26 mouse cellular contexts compared by ENCODE assay signal in the genomic region with DNA sequence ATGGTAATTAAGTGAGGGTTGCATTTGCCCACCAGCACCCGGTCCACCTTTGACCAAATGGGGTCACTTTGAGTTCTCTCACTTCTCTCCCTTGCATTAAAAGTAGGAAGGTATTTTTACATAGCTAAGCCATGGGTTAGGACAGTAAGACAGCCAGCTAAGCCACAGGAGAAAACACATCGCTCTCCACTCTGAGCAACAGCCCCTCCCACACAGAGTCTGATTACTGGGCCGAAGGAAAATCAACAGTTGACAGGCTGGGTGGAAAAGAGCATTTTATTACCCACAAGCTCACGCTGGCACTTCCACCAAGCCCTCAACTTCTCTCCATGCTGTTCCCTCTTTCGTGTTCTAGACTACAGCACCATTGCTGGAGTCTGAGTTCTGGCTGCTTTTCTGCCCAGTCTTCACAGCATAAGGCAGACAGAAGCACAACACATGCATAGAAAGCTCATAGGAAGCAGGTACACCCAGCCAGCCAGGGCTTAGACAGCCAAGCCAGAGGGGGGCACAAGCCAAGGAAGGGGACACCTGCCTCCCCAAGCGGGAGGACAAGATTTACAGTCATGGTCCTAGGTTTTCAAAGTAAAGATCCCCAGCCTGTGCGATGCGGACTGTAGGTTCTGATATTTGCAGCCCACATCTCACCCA. TPM values are rescaled to one million over a fixed set of nuclear protein-coding genes. Genes with fewer than 3 reads are reported as not detected.
DNase-seq lines count a peak whose midpoint lies in the region; ATAC-seq lines count a peak whose summit lies in the region.
"Had no signal": no experiment of that assay in that cellular context is flagged by ENCODE, and none has a peak within 500 bp of the region (broad histone marks: within the 10 kb centered on the region; RNA-seq: fewer than 3 reads in every experiment).

No protein-coding gene starts in this region.

- H3K36me3 ChIP-seq in kidney, embryonic 14.5 days (ENCODE audit: control insufficient read depth, insufficient read depth, low read length): peaks cover 8% of the 10 kb centered on the region
- peaks cover 63% of the 10 kb centered on the region for H3K36me3 ChIP-seq in liver, embryonic 12.5 days
- peaks cover 29% of the 10 kb centered on the region for H3K36me3 ChIP-seq in liver, embryonic 15.5 days (replicated peaks)

- no peaks in the 10 kb centered on the region for H3K27me3 ChIP-seq in kidney, embryonic 14.5 days (ENCODE audit: control insufficient read depth, insufficient read depth, low read length)
- H3K27me3 ChIP-seq in liver, embryonic 12.5 days (replicated peaks): no peaks in the 10 kb centered on the region
- no peaks in the 10 kb centered on the region for H3K27me3 ChIP-seq in liver, embryonic 15.5 days
- H3K27me3 ChIP-seq: heart, embryonic 12.5 days; hindbrain, embryonic 15.5 days; limb, embryonic 12.5 days; megakaryocyte, embryonic 14.5 days had no signal

- H3K4me2 ChIP-seq in kidney, embryonic 14.5 days (replicated peaks; ENCODE audit: low read depth, low read length): no peak overlapping the region
- no peak overlapping the region for H3K4me2 ChIP-seq in liver, embryonic 12.5 days
- H3K4me2 ChIP-seq in liver, embryonic 15.5 days: no peak overlapping the region
- H3K4me2 ChIP-seq: heart, embryonic 12.5 days; hindbrain, embryonic 15.5 days; limb, embryonic 12.5 days had no signal

- no peak overlapping the region for H3K9ac ChIP-seq in kidney, embryonic 14.5 days (ENCODE audit: low read depth, low read length)
- no peak overlapping the region for H3K9ac ChIP-seq in liver, embryonic 12.5 days
- no peak overlapping the region for H3K9ac ChIP-seq in liver, embryonic 15.5 days
- H3K9ac ChIP-seq: heart, embryonic 12.5 days; hindbrain, embryonic 15.5 days; limb, embryonic 12.5 days had no signal

- no peak overlapping the region for H3K27ac ChIP-seq in kidney, embryonic 14.5 days (ENCODE audit: low read depth, low read length)
- H3K27ac ChIP-seq in liver, embryonic 12.5 days: 0 out of 2 replicates have a peak overlapping the region, but pooled peaks have one; percentile 14
- H3K27ac ChIP-seq in liver, embryonic 15.5 days (replicated peaks): peak overlapping the region; percentile 56; the same call in 1 of the 2 replicates
- H3K27ac ChIP-seq: hindbrain, embryonic 15.5 days; limb, embryonic 12.5 days had no signal

- no peak for DNase-seq in kidney, adult 8-10 months
- DNase-seq in liver: no peak
- DNase-seq in thymus, postnatal 0 days (ENCODE audit: low spot score): no peak
- DNase-seq: adrenal gland, adult 2 months; adrenal gland, postnatal 36 days; B cell, adult 2 months; cerebellum, adult 18-20 months; cerebellum, postnatal 10 days; gastrocnemius, postnatal 14 days; kidney, postnatal 10 days; lung, adult 18-20 months; lung, postnatal 4 days; midbrain, embryonic 14.5 days; thymus, adult 2 months; thymus, postnatal 4 days had no signal

- peak; percentile 54 for ATAC-seq in kidney, embryonic 14.5 days (ENCODE audit: low FRiP score, low TSS enrichment)
- no peak for ATAC-seq in liver, embryonic 12.5 days
- no peak for ATAC-seq in liver, embryonic 15.5 days (ENCODE audit: insufficient read depth)
- ATAC-seq: forebrain, embryonic 16.5 days; inflammation-experienced regulatory T-cells, adult 6 months; lung, postnatal 0 days had no signal

- no peak overlapping the region for H3K4me3 ChIP-seq in kidney, embryonic 14.5 days (ENCODE audit: low read length)
- H3K4me3 ChIP-seq in liver, embryonic 12.5 days: no peak overlapping the region
- no peak overlapping the region for H3K4me3 ChIP-seq in liver, embryonic 15.5 days (replicated peaks)
- H3K4me3 ChIP-seq: erythroblast, embryonic 14.5 days; heart, embryonic 12.5 days; hindbrain, embryonic 15.5 days; limb, embryonic 12.5 days; megakaryocyte, embryonic 14.5 days had no signal

- H3K4me1 ChIP-seq in kidney, embryonic 14.5 days (ENCODE audit: control insufficient read depth, insufficient read depth, low read length): no peaks in the 10 kb centered on the region
- H3K4me1 ChIP-seq in liver, embryonic 12.5 days: 0 out of 2 replicates have a peak, but pooled peaks cover 3% of the 10 kb centered on the region
- 0 out of 2 replicates have a peak, but pooled peaks cover 7% of the 10 kb centered on the region for H3K4me1 ChIP-seq in liver, embryonic 15.5 days (replicated peaks)
- H3K4me1 ChIP-seq: hindbrain, embryonic 15.5 days; limb, embryonic 12.5 days had no signal

- 42% methylated on average over 8 of the region's 8 CpGs for WGBS in kidney, embryonic 14.5 days
- WGBS in liver, embryonic 12.5 days (ENCODE audit: insufficient replicate concordance): 76% methylated on average over 8 of the region's 8 CpGs
- 75% methylated on average over 8 of the region's 8 CpGs for WGBS in liver, embryonic 15.5 days (ENCODE audit: insufficient replicate concordance)

- H3K9me3 ChIP-seq in kidney, embryonic 14.5 days (ENCODE audit: control insufficient read depth, low read length): no peaks in the 10 kb centered on the region
- no peaks in the 10 kb centered on the region for H3K9me3 ChIP-seq in liver, embryonic 12.5 days (replicated peaks)
- no peaks in the 10 kb centered on the region for H3K9me3 ChIP-seq in liver, embryonic 15.5 days (replicated peaks)
- H3K9me3 ChIP-seq: heart, embryonic 12.5 days; hindbrain, embryonic 15.5 days; limb, embryonic 12.5 days; megakaryocyte, embryonic 14.5 days had no signal

RNA-seq across cellular contexts. Expression of a gene that starts 38.7 kb away (rescaled TPM):
- 30.8 and 42.0 TPM in 2 replicates for polyA plus RNA-seq in kidney, embryonic 14.5 days (2014; fragmentation: Nextera tagmentation; extraction: Ambion mirVana)
- 24.0 and 24.9 TPM in 2 replicates for polyA plus RNA-seq in liver, embryonic 12.5 days (2016; fragmentation: Nextera tagmentation; extraction: Ambion mirVana)
- 18.7 TPM in 2 replicates for polyA plus RNA-seq in liver, embryonic 15.5 days (2015; fragmentation: Nextera tagmentation; extraction: Ambion mirVana)
- 21.2 and 21.3 TPM in 2 replicates for polyA plus RNA-seq in thymus, postnatal 0 days (2015; fragmentation: Nextera tagmentation; extraction: Ambion mirVana)
